8 mouse cellular contexts compared by ENCODE assay signal in the genomic region with DNA sequence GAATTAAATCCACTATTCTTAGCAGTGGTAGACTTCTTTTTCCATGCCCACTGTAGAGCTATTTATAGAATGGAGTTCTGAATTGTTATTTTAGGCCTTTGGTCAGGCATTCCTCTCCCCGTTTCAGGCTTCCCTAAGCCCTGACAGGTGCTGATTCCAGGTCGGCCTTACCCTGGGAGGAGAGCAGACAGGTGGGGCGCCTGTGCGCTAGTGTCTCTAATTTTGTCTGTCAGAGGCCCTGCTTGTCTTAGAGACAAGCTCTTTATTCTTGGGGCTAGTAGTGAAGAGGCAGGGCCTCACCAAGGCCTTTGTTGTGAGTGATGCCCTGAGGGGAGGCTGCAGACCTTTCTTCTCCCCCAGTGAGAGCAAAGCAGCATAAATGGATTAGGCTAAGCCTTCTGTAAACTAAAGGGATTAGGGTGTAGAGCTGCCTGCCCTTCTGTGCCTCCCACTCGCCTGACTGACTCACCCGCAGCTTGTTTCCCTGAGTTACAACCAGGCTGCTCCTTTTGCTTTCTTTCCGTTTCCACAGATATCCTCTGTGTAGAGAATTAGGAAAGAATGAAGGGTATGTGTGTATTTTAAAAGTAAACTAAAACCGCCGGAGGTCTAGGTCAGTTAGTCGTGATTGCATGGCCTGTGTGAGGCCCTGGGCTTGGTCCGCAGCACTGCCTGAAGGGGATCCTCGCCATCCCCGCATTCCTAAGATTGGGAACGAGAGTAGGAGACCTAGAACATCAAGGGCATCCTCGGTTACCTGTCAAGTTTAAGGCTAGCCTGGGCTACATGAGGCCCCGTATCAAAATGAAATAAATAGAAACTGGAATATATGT. TPM values are rescaled to one million over a fixed set of nuclear protein-coding genes. Genes with fewer than 3 reads are reported as not detected.
A peak's percentile ranks its signal among the peaks of the same experiment; 100 is the strongest.
DNase-seq lines count a peak whose midpoint lies in the region; ATAC-seq and TF ChIP-seq lines count a peak whose summit lies in the region.

No protein-coding gene starts in this region.

- H3K36me3 ChIP-seq in intestine, embryonic 15.5 days = peaks cover 45% of the 10 kb centered on the region
- H3K36me3 ChIP-seq in midbrain, embryonic 15.5 days (replicated peaks) = peaks cover 52% of the 10 kb centered on the region

- no peak for TF ChIP-seq CTCF in gastrocnemius, adult 2 months (IDR thresholded peaks at IDR 0.05)

- no peak overlapping the region for H3K9ac ChIP-seq in intestine, embryonic 15.5 days
- no peak overlapping the region for H3K9ac ChIP-seq in midbrain, embryonic 15.5 days

- peak; percentile 60 for DNase-seq in gastrocnemius, adult 2 months
- DNase-seq in gastrocnemius, postnatal 4 days (ENCODE audit: low spot score in 2 of 2) = no peak
- DNase-seq in embryo, embryonic 11 days = peak; percentile 50
- DNase-seq in spleen, adult 18-20 months = no peak
- DNase-seq in urinary bladder, postnatal 36 days (ENCODE audit: low spot score in 2 of 2) = no peak

- H3K4me2 ChIP-seq in intestine, embryonic 15.5 days (replicated peaks) = no peak overlapping the region
- H3K4me2 ChIP-seq in midbrain, embryonic 15.5 days = no peak overlapping the region

- intact Hi-C loops in gastrocnemius, adult 2 months (cut with DNase I) = no loop called here

- WGBS in intestine, embryonic 15.5 days = 32% methylated on average over 16 of the region's 16 CpGs
- WGBS in midbrain, embryonic 15.5 days = 15% methylated on average over 16 of the region's 16 CpGs

- no peaks in the 10 kb centered on the region for H3K9me3 ChIP-seq in intestine, embryonic 15.5 days
- no peaks in the 10 kb centered on the region for H3K9me3 ChIP-seq in midbrain, embryonic 15.5 days

- H3K4me1 ChIP-seq in intestine, embryonic 15.5 days (replicated peaks) = no peaks in the 10 kb centered on the region
- peaks cover 16% of the 10 kb centered on the region for H3K4me1 ChIP-seq in midbrain, embryonic 15.5 days

- peak; percentile 60 for ATAC-seq in intestine, embryonic 15.5 days
- ATAC-seq in midbrain, embryonic 15.5 days (replicated peaks) = peak; percentile 69
- no peak for ATAC-seq in megakaryocyte, adult 5-6 weeks (ENCODE audit: poor library complexity, severe bottlenecking)

- H3K27me3 ChIP-seq in intestine, embryonic 15.5 days (replicated peaks) = no peaks in the 10 kb centered on the region
- peaks cover 70% of the 10 kb centered on the region for H3K27me3 ChIP-seq in midbrain, embryonic 15.5 days (replicated peaks)

- H3K4me3 ChIP-seq in gastrocnemius, adult 2 months = peak overlapping the region; percentile 21
- H3K4me3 ChIP-seq in intestine, embryonic 15.5 days (replicated peaks) = no peak overlapping the region
- H3K4me3 ChIP-seq in midbrain, embryonic 15.5 days = no peak overlapping the region

- peak overlapping the region; percentile 85 for H3K27ac ChIP-seq in gastrocnemius, adult 2 months
- H3K27ac ChIP-seq in intestine, embryonic 15.5 days = peak overlapping the region; percentile 24; the same call in 1 of the 2 replicates
- no peak overlapping the region for H3K27ac ChIP-seq in midbrain, embryonic 15.5 days

RNA-seq across cellular contexts. Expression of gene Clta, which starts 24.3 kb away (rescaled TPM):
- 10 to 100 TPM; 44.5 to 61.3 TPM for total RNA-seq in gastrocnemius, adult 2 months (2021)
- 100 to 1,000 TPM; 158 to 176 TPM for total RNA-seq in gastrocnemius, postnatal 4 days (2021)
- 260 and 272 TPM in 2 replicates for polyA plus RNA-seq in intestine, embryonic 15.5 days (2015; fragmentation: Nextera tagmentation; extraction: Ambion mirVana)
- polyA plus RNA-seq in midbrain, embryonic 15.5 days (2015; fragmentation: Nextera tagmentation; extraction: Ambion mirVana) = 331 and 334 TPM in 2 replicates
- total RNA-seq in megakaryocyte, adult 5-6 weeks (2015) = 387 and 421 TPM in 2 replicates
- 615 and 637 TPM in 2 replicates for total RNA-seq in megakaryocyte, adult 5-6 weeks (2017)

RNA-seq across cellular contexts. Expression of gene Ccin, which starts 45.2 kb away (rescaled TPM):
- total RNA-seq in gastrocnemius, adult 2 months (2021) = not detected
- under 1 TPM; 0.26 to 0.32 TPM for total RNA-seq in gastrocnemius, postnatal 4 days (2021)
- polyA plus RNA-seq in intestine, embryonic 15.5 days (2015; fragmentation: Nextera tagmentation; extraction: Ambion mirVana) = not detected in 2 replicates
- not detected in 2 replicates for polyA plus RNA-seq in midbrain, embryonic 15.5 days (2015; fragmentation: Nextera tagmentation; extraction: Ambion mirVana)
- 0.09 TPM in 1 of 2 replicates, not detected in the other for total RNA-seq in megakaryocyte, adult 5-6 weeks (2015)
- 0.26 and 0.37 TPM in 2 replicates for total RNA-seq in megakaryocyte, adult 5-6 weeks (2017)

RNA-seq across cellular contexts. Expression of gene Gne, which starts 55.5 kb away (rescaled TPM):
- 10 to 100 TPM; 11.6 to 12.5 TPM for total RNA-seq in gastrocnemius, adult 2 months (2021)
- 10 to 100 TPM; 23.6 to 31.2 TPM for total RNA-seq in gastrocnemius, postnatal 4 days (2021)
- 42.0 and 47.0 TPM in 2 replicates for polyA plus RNA-seq in intestine, embryonic 15.5 days (2015; fragmentation: Nextera tagmentation; extraction: Ambion mirVana)
- polyA plus RNA-seq in midbrain, embryonic 15.5 days (2015; fragmentation: Nextera tagmentation; extraction: Ambion mirVana) = 25.5 and 29.3 TPM in 2 replicates
- total RNA-seq in megakaryocyte, adult 5-6 weeks (2015) = 12.1 and 15.8 TPM in 2 replicates
- 7.7 and 10.0 TPM in 2 replicates for total RNA-seq in megakaryocyte, adult 5-6 weeks (2017)

Comparison
In these comparisons a context has a peak if more than half of its experiments do, and no peak if none do; other contexts are left out.
1. DNase-seq: peak in gastrocnemius, adult 2 months (single experiment) and embryo, embryonic 11 days (single experiment); none in gastrocnemius, postnatal 4 days (0 of 2), spleen, adult 18-20 months (0 of 2) and urinary bladder, postnatal 36 days (0 of 2).